Comparison of ENCODE assay signal across 23 mouse cellular contexts in genomic region chr6:93586871-93587270, GRCm38 (mm10).
DNase-seq lines count a peak whose midpoint lies in the region; ATAC-seq and TF ChIP-seq lines count a peak whose summit lies in the region.
"Had no signal": no experiment of that assay in that cellular context is flagged by ENCODE, and none has a peak within 500 bp of the region (broad histone marks: within the 10 kb centered on the region; RNA-seq: fewer than 3 reads in every experiment).

No protein-coding gene starts in this region.

- no peak for TF ChIP-seq CTCF in kidney, postnatal 0 days (IDR thresholded peaks at IDR 0.05; ENCODE audit: low read depth)
- TF ChIP-seq CTCF in midbrain, postnatal 0 days (IDR thresholded peaks at IDR 0.05) = no peak

- H3K36me3 ChIP-seq in kidney, postnatal 0 days (ENCODE audit: insufficient read depth, low read length) = no peaks in the 10 kb centered on the region
- no peaks in the 10 kb centered on the region for H3K36me3 ChIP-seq in kidney, embryonic 16.5 days (ENCODE audit: insufficient read depth, low read length)
- no peaks in the 10 kb centered on the region for H3K36me3 ChIP-seq in midbrain, embryonic 11.5 days (ENCODE audit: control insufficient read depth, insufficient read depth, low read length)
- no peaks in the 10 kb centered on the region for H3K36me3 ChIP-seq in midbrain, postnatal 0 days (ENCODE audit: insufficient read depth, low read length)
- H3K36me3 ChIP-seq: limb, embryonic 12.5 days; liver, embryonic 15.5 days; midbrain, embryonic 12.5 days; neural tube, embryonic 12.5 days had no signal

- H3K27me3 ChIP-seq in kidney, postnatal 0 days (ENCODE audit: insufficient read depth, low read length) = no peaks in the 10 kb centered on the region
- no peaks in the 10 kb centered on the region for H3K27me3 ChIP-seq in kidney, embryonic 16.5 days (ENCODE audit: insufficient read depth, low read length)
- no peaks in the 10 kb centered on the region for H3K27me3 ChIP-seq in midbrain, embryonic 11.5 days (ENCODE audit: control insufficient read depth, insufficient read depth, low read length)
- no peaks in the 10 kb centered on the region for H3K27me3 ChIP-seq in midbrain, postnatal 0 days (ENCODE audit: insufficient read depth, low read length)
- H3K27me3 ChIP-seq: forebrain, embryonic 13.5 days; limb, embryonic 12.5 days; liver, embryonic 15.5 days; midbrain, embryonic 12.5 days; neural tube, embryonic 12.5 days; Patski had no signal

- WGBS in kidney, postnatal 0 days = 89% methylated on average over 2 of the region's 2 CpGs
- whole genome bisulfite sequencing in kidney, embryonic 16.5 days = 84% methylated on average over 2 of the region's 2 CpGs
- 91% methylated on average over 2 of the region's 2 CpGs for WGBS in midbrain, embryonic 11.5 days
- 97% methylated on average over 2 of the region's 2 CpGs for WGBS in midbrain, postnatal 0 days

- no peak overlapping the region for H3K27ac ChIP-seq in kidney, postnatal 0 days
- no peak overlapping the region for H3K27ac ChIP-seq in kidney, embryonic 16.5 days (ENCODE audit: low read length)
- no peak overlapping the region for H3K27ac ChIP-seq in midbrain, embryonic 11.5 days (ENCODE audit: low read depth, low read length)
- no peak overlapping the region for H3K27ac ChIP-seq in midbrain, postnatal 0 days (ENCODE audit: low read depth, low read length)
- H3K27ac ChIP-seq: forebrain, embryonic 13.5 days; limb, embryonic 12.5 days; liver, embryonic 15.5 days; midbrain, embryonic 12.5 days; neural tube, embryonic 12.5 days; stomach, postnatal 0 days had no signal

- no peak overlapping the region for H3K9ac ChIP-seq in kidney, postnatal 0 days (ENCODE audit: low read depth, low read length)
- no peak overlapping the region for H3K9ac ChIP-seq in kidney, embryonic 16.5 days (replicated peaks; ENCODE audit: low read length)
- H3K9ac ChIP-seq in midbrain, embryonic 11.5 days (ENCODE audit: low read length) = no peak overlapping the region
- no peak overlapping the region for H3K9ac ChIP-seq in midbrain, postnatal 0 days (replicated peaks; ENCODE audit: low read length, poor library complexity, severe bottlenecking)
- H3K9ac ChIP-seq: forebrain, embryonic 13.5 days; limb, embryonic 12.5 days; liver, embryonic 15.5 days; midbrain, embryonic 12.5 days; neural tube, embryonic 12.5 days had no signal

- H3K4me1 ChIP-seq in kidney, postnatal 0 days (replicated peaks; ENCODE audit: insufficient read depth, low read length) = no peaks in the 10 kb centered on the region
- no peaks in the 10 kb centered on the region for H3K4me1 ChIP-seq in kidney, embryonic 16.5 days (ENCODE audit: insufficient read depth, low read length)
- H3K4me1 ChIP-seq in midbrain, embryonic 11.5 days (ENCODE audit: control insufficient read depth, insufficient read depth, low read length) = peaks cover 2% of the 10 kb centered on the region; the same call in 1 of the 2 replicates
- H3K4me1 ChIP-seq in midbrain, postnatal 0 days (ENCODE audit: insufficient read depth, low read length) = no peaks in the 10 kb centered on the region
- H3K4me1 ChIP-seq: forebrain, embryonic 13.5 days; limb, embryonic 12.5 days; liver, embryonic 15.5 days; midbrain, embryonic 12.5 days; neural tube, embryonic 12.5 days had no signal

- no peak for ATAC-seq in kidney, postnatal 0 days (replicated peaks; ENCODE audit: low FRiP score, low read depth)
- ATAC-seq in kidney, embryonic 16.5 days (ENCODE audit: low FRiP score, low TSS enrichment) = no peak
- no peak for ATAC-seq in midbrain, embryonic 11.5 days (ENCODE audit: low FRiP score)
- ATAC-seq in midbrain, postnatal 0 days (ENCODE audit: low FRiP score) = no peak
- ATAC-seq: forebrain, embryonic 13.5 days; hindbrain, embryonic 16.5 days; Patski had no signal

- DNase-seq in adrenal gland, adult (ENCODE audit: inconsistent age in 2 of 2, low spot score in 1 of 2) = peak; percentile 27 to 38
- no peak for DNase-seq in adrenal gland, postnatal 25 days
- peak; percentile 69 for DNase-seq in kidney, postnatal 0 days (ENCODE audit: low spot score)
- DNase-seq in midbrain, embryonic 11.5 days (ENCODE audit: low spot score, missing footprints) = peak; percentile 41
- no peak for DNase-seq in midbrain, postnatal 0 days (ENCODE audit: low spot score)
- DNase-seq in skeletal muscle tissue, adult 2 months (ENCODE audit: low read depth, low spot score) = peak; percentile 2
- DNase-seq in cerebellum, adult 8-10 months = no peak
- DNase-seq: cerebellum, postnatal 25 days; embryo, embryonic 11 days; gastrocnemius, postnatal 10 days; heart, adult 11 months; heart, postnatal 4 days; layer of hippocampus, adult 9-11 months; right cerebral cortex, postnatal 4 days had no signal

- H3K4me2 ChIP-seq in kidney, postnatal 0 days (ENCODE audit: low read length) = no peak overlapping the region
- H3K4me2 ChIP-seq in kidney, embryonic 16.5 days (replicated peaks; ENCODE audit: low read depth, low read length) = no peak overlapping the region
- H3K4me2 ChIP-seq in midbrain, embryonic 11.5 days = no peak overlapping the region
- no peak overlapping the region for H3K4me2 ChIP-seq in midbrain, postnatal 0 days (ENCODE audit: low read depth, low read length, poor library complexity, severe bottlenecking)
- H3K4me2 ChIP-seq: forebrain, embryonic 13.5 days; limb, embryonic 12.5 days; liver, embryonic 15.5 days; midbrain, embryonic 12.5 days; neural tube, embryonic 12.5 days had no signal

- no peak overlapping the region for H3K4me3 ChIP-seq in kidney, postnatal 0 days (replicated peaks; ENCODE audit: low read depth, low read length)
- no peak overlapping the region for H3K4me3 ChIP-seq in kidney, embryonic 16.5 days (ENCODE audit: low read length)
- H3K4me3 ChIP-seq in midbrain, embryonic 11.5 days (ENCODE audit: low read depth, low read length) = no peak overlapping the region
- no peak overlapping the region for H3K4me3 ChIP-seq in midbrain, postnatal 0 days (ENCODE audit: low read depth, low read length)
- H3K4me3 ChIP-seq: forebrain, embryonic 13.5 days; limb, embryonic 12.5 days; liver, embryonic 15.5 days; midbrain, embryonic 12.5 days; neural tube, embryonic 12.5 days had no signal

- no peaks in the 10 kb centered on the region for H3K9me3 ChIP-seq in kidney, postnatal 0 days (replicated peaks; ENCODE audit: low read length)
- no peaks in the 10 kb centered on the region for H3K9me3 ChIP-seq in kidney, embryonic 16.5 days (ENCODE audit: low read length)
- no peaks in the 10 kb centered on the region for H3K9me3 ChIP-seq in midbrain, embryonic 11.5 days (ENCODE audit: control insufficient read depth, low read length)
- no peaks in the 10 kb centered on the region for H3K9me3 ChIP-seq in midbrain, postnatal 0 days (ENCODE audit: low read length)
- H3K9me3 ChIP-seq: forebrain, embryonic 13.5 days; limb, embryonic 12.5 days; liver, embryonic 15.5 days; midbrain, embryonic 12.5 days; neural tube, embryonic 12.5 days had no signal

Comparison
In these comparisons a context has a peak if more than half of its experiments do, and no peak if none do; other contexts are left out.
1. DNase-seq: peak in adrenal gland, adult (2 of 2), kidney, postnatal 0 days (single experiment), midbrain, embryonic 11.5 days (single experiment) and skeletal muscle tissue, adult 2 months (single experiment); none in adrenal gland, postnatal 25 days (single experiment), midbrain, postnatal 0 days (single experiment) and cerebellum, adult 8-10 months (single experiment).